Mouse (Mus musculus): Measurements from ENCODE around the gene Sh3gl1. TPM values are rescaled to one million over a fixed set of nuclear protein-coding genes. Genes with fewer than 3 reads are reported as not detected.

Sh3gl1 gene
- polyA plus RNA-seq, 1 experiment from 2014 or later = 48.0 TPM

DNA sequence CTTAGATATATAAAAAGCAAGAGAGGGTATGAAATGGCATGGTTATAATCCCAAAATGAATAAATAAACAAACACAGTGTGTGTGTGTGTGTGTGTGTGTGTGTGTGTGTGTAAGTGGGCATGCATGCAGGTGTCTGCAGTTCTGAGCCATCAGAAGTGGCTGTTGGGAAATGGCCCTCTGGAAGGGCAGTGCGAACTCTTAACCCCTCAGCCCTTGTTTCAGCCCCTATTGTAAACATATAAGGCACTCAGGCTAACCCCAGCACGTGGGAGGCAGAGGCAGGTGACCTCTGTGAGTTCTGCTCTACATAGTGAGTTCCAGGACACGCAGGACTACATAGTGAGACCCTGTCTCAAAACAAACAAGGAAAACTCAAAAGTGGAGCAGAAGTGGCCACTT is 59.1 kb downstream of the Sh3gl1 start:
- peak; percentile 52 for ATAC-seq (ENCODE audit: low read depth)
- Histone ChIP-seq H3K36me3 (no peaks in the 10 kb centered on the region), H3K27ac (no peak overlapping the region), H3K4me2 (no peak overlapping the region), H3K4me1 (replicated peaks) (peaks cover 7% of the 10 kb centered on the region; the same call in 1 of the 2 replicates), H3K9me3 (replicated peaks) (no peaks in the 10 kb centered on the region), H3K27me3 (peaks cover 27% of the 10 kb centered on the region), H3K4me3 (replicated peaks) (no peak overlapping the region), H3K9ac (no peak overlapping the region)
- WGBS (ENCODE audit: insufficient replicate concordance) = 44% methylated on average over 3 of the region's 3 CpGs
- DNase-seq = no peak

DNA sequence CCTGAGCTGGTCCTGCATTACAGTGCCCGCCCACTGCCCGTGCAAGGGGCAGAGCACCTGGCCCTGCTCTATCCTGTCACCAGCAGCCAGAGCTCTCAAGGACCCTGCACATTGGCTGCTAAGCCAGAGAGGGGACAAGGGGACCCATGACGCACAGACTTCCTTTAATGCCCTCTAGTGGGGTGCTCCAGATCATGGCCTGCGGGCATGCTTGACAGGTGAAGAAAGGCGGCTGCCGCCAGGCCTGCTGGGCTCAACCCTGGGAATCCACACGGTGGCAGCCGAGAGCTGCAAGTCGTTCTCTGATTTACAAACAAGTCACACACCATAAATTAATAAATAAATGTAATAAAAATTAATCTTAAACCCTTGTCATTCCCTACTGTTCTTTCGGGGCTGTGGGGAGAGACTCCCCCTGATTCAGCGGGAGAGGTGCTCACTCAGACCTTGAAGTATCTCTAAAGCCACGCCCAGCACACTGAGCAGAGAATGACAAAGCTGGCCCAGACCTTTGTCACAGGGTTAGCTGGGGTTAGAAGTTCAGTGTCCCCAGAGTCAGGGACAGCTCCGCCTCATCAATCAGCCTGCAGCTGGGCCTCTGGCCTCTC is 60.1 kb downstream of the Sh3gl1 start:
- Histone ChIP-seq H3K27ac (no peak overlapping the region), H3K9ac (no peak overlapping the region), H3K36me3 (no peaks in the 10 kb centered on the region), H3K9me3 (replicated peaks) (no peaks in the 10 kb centered on the region), H3K4me3 (replicated peaks) (no peak overlapping the region), H3K4me1 (replicated peaks) (peaks cover 9% of the 10 kb centered on the region), H3K27me3 (peaks cover 36% of the 10 kb centered on the region), H3K4me2 (no peak overlapping the region)
- ATAC-seq (ENCODE audit: low read depth) (peak; percentile 47), DNase-seq (peak; percentile 41)
- WGBS (ENCODE audit: insufficient replicate concordance) = 15% methylated on average over 13 of the region's 13 CpGs

DNA sequence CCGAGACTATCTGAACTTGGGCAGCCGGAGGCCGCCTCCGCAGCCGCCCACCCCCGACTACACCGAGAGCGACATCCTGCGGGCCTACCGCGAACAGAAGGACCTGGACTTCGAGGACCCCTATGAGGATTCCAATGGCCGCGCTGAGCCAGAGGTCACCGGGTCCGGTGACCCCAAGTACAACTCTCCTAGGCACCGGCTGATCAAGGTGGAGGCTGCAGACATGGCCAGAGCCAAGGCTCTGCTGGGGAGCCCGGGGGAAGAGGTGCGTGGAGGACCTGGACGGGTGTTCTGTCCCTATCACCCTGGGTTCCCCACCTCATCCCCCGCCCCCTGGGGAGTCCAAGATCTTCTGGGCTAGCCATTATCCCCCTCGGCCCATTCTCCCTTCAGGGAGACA is 65.0 kb downstream of the Sh3gl1 start:
- H3K4me3 ChIP-seq (replicated peaks) = no peak overlapping the region
- H3K9ac ChIP-seq = no peak overlapping the region
- H3K4me2 ChIP-seq = no peak overlapping the region
- DNase-seq (no peak), ATAC-seq (ENCODE audit: low read depth) (no peak)
- H3K27me3 ChIP-seq = peaks cover 62% of the 10 kb centered on the region
- WGBS (ENCODE audit: insufficient replicate concordance) = 33% methylated on average over 22 of the region's 22 CpGs
- no peaks in the 10 kb centered on the region for H3K9me3 ChIP-seq (replicated peaks)
- no peak overlapping the region for H3K27ac ChIP-seq
- H3K36me3 ChIP-seq = peaks cover 16% of the 10 kb centered on the region
- peaks cover 14% of the 10 kb centered on the region for H3K4me1 ChIP-seq (replicated peaks)

DNA sequence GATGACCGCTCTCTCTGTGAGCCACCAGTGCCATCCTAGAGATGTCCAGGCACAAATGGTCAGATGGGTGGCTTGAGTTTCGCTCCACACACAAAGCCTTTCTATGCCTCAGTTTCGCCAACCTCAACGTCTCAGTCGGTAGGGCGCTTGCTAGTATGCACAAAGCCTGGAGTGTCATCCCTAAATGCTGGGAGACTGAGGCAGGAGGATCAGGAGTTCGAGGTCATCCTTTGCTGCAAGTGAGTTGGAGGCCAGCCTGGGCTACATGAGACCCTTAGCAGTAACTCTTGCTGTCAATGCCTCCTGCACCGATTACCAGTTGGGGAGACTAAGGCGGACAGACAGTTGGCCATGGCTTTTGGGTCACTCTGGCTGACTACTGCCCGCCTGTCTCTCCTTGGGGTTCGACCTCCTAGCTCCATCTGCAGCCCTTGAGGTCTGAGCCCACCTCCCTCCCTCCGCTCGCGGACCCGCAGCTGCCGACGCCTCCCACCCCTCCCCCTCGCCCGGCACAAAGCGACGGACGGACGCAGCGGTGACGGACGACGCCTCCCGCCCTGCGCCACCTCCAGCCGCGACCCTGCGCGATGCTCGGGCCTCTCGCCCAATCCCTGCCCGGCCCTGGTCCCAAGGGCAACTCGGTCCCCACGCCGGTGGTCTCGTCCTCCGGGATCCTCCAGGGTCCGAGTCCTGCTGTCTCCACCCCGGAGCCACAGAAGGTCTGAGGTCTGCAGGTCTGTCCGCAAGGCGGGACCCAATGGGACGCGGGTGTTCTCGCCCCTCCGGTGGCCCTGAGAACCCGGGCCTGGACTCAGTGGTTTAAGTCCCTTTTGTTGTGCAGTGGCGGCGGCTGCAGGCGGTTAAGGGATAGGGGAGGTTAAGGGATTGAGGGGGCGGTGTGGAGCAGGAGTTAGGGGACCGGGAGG is 66.2 kb downstream of the Sh3gl1 start, which contains the start of gene Shd:
Shd (plus strand) TSS at position 502 of the 926 bp plus-strand sequence.
- DNase-seq = no peak
- Histone ChIP-seq H3K27me3 (peaks cover 62% of the 10 kb centered on the region), H3K4me1 (replicated peaks) (peaks cover 14% of the 10 kb centered on the region; the same call in 1 of the 2 replicates), H3K9ac (0 out of 2 replicates have a peak within 1 kb of the TSS, but pooled peaks have one; percentile 13), H3K4me2 (peak within 1 kb of the TSS; percentile 61), H3K4me3 (replicated peaks) (peak within 1 kb of the TSS; percentile 44), H3K27ac (no peak within 1 kb of the TSS), H3K36me3 (peaks cover 25% of the 10 kb centered on the region), H3K9me3 (replicated peaks) (no peaks in the 10 kb centered on the region)
- WGBS (ENCODE audit: insufficient replicate concordance) = 7% methylated on average over 55 of the region's 55 CpGs
- no peak for ATAC-seq (ENCODE audit: low read depth)

DNA sequence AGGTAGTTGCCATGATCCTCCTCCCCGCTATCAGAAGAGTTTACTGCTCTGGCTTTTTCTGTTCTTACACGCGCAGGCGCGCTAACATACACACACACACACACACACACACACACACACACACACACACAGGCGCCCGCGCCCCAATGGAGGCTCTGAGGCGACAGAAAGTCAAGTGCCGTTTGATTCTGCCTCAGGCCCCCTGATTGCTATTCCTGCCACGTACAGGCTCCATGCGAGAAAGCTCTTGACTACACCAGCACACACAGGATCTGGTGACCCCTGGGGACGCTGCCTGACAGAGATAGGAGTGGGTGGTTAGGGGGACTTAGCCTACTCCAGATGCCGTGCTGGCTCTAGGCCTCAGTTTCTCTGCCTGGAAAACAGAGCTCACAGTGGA is 66.9 kb downstream of the Sh3gl1 start:
- ATAC-seq (ENCODE audit: low read depth) (no peak), DNase-seq (no peak)
- Histone ChIP-seq H3K4me2 (no peak overlapping the region), H3K9ac (no peak overlapping the region), H3K27ac (no peak overlapping the region), H3K9me3 (replicated peaks) (no peaks in the 10 kb centered on the region), H3K4me1 (replicated peaks) (peaks cover 14% of the 10 kb centered on the region; the same call in 1 of the 2 replicates), H3K4me3 (replicated peaks) (no peak overlapping the region), H3K27me3 (peaks cover 62% of the 10 kb centered on the region), H3K36me3 (peaks cover 32% of the 10 kb centered on the region)
- WGBS (ENCODE audit: insufficient replicate concordance) = 51% methylated on average over 14 of the region's 14 CpGs

DNA sequence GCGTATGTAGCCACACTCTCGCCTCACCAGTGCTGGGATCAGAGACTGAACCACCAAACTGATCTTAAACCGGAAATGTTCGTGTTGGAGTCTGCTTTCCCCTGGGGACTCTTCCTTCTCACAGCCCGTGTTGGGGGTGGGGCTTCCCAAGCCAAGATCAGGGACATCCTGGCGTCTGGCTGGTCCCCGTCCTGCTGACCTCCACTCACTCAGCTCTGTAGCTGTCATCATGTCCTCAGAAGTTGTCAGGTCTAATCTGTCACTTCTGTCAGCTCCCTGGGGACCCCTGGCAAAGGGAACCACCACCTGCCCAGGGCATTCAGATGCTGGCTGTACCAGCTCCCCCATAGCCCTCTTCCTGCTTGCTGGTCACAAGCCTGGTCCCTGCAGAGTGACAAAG is 68.2 kb downstream of the Sh3gl1 start:
- ATAC-seq (ENCODE audit: low read depth) (no peak), DNase-seq (no peak)
- 61% methylated on average over 7 of the region's 7 CpGs for WGBS (ENCODE audit: insufficient replicate concordance)
- H3K27me3 ChIP-seq = peaks cover 50% of the 10 kb centered on the region
- no peak overlapping the region for H3K4me3 ChIP-seq (replicated peaks)
- H3K27ac ChIP-seq = no peak overlapping the region
- H3K4me1 ChIP-seq (replicated peaks) = peaks cover 15% of the 10 kb centered on the region; the same call in 1 of the 2 replicates
- peaks cover 42% of the 10 kb centered on the region for H3K36me3 ChIP-seq
- no peak overlapping the region for H3K9ac ChIP-seq
- no peaks in the 10 kb centered on the region for H3K9me3 ChIP-seq (replicated peaks)
- H3K4me2 ChIP-seq = no peak overlapping the region

DNA sequence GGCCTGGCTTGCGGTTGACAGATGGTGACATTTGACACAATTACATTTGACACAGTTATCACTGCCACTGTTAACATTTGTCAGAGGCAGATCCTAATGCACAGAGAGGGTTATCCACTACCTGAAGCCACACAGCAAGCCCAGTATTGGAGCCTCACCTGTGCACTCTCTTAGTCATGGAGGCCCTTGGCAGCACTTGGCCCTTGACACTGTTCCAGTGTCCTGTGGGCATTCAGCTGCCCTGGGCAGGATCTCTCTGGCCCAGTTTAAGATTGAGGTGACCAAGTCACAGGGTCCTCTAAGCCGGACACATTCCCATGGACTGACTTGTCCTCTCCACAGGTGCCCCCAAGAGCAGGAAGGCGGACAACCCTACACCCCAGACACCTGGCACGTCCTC is 69.2 kb downstream of the Sh3gl1 start:
- peaks cover 40% of the 10 kb centered on the region for H3K27me3 ChIP-seq
- H3K36me3 ChIP-seq = peaks cover 49% of the 10 kb centered on the region
- DNase-seq (no peak), ATAC-seq (ENCODE audit: low read depth) (no peak)
- H3K4me1 ChIP-seq (replicated peaks) = peaks cover 22% of the 10 kb centered on the region; the same call in 1 of the 2 replicates
- no peak overlapping the region for H3K4me3 ChIP-seq (replicated peaks)
- H3K9ac ChIP-seq = no peak overlapping the region
- H3K4me2 ChIP-seq = no peak overlapping the region
- H3K27ac ChIP-seq = no peak overlapping the region
- WGBS (ENCODE audit: insufficient replicate concordance) = 87% methylated on average over 4 of the region's 4 CpGs
- H3K9me3 ChIP-seq (replicated peaks) = no peaks in the 10 kb centered on the region

Other genes with a start within 250 kb of the Sh3gl1 start
- 2.1 and 3.1 TPM in 2 replicates for gene Zfp119a, start 157.7 kb downstream of the Sh3gl1 start, polyA plus RNA-seq (2015; fragmentation: Nextera tagmentation; extraction: Ambion mirVana)
- 6.5 and 7.7 TPM in 2 replicates for gene Zfp959, start 144.5 kb downstream of the Sh3gl1 start, polyA plus RNA-seq (2015; fragmentation: Nextera tagmentation; extraction: Ambion mirVana)
- 2.4 and 2.6 TPM in 2 replicates for gene Zfp119b, start 87.1 kb downstream of the Sh3gl1 start, polyA plus RNA-seq (2015; fragmentation: Nextera tagmentation; extraction: Ambion mirVana)
- gene Ebi3, start 84.0 kb downstream of the Sh3gl1 start, polyA plus RNA-seq (2015; fragmentation: Nextera tagmentation; extraction: Ambion mirVana) = 4.6 and 5.0 TPM in 2 replicates
- gene Yju2, start 77.5 kb downstream of the Sh3gl1 start, polyA plus RNA-seq (2015; fragmentation: Nextera tagmentation; extraction: Ambion mirVana) = 11.4 and 12.7 TPM in 2 replicates
- gene Shd, start 66.2 kb downstream of the Sh3gl1 start, polyA plus RNA-seq (2015; fragmentation: Nextera tagmentation; extraction: Ambion mirVana) = 0.22 and 0.34 TPM in 2 replicates
- gene Fsd1, start 50.1 kb downstream of the Sh3gl1 start, polyA plus RNA-seq (2015; fragmentation: Nextera tagmentation; extraction: Ambion mirVana) = 0.56 and 0.69 TPM in 2 replicates
- 1.5 and 1.8 TPM in 2 replicates for gene Stap2, start 31.1 kb downstream of the Sh3gl1 start, polyA plus RNA-seq (2015; fragmentation: Nextera tagmentation; extraction: Ambion mirVana)
- gene Mpnd, start 30.9 kb downstream of the Sh3gl1 start, polyA plus RNA-seq (2015; fragmentation: Nextera tagmentation; extraction: Ambion mirVana) = 13.5 and 14.5 TPM in 2 replicates
- 19.8 and 27.1 TPM in 2 replicates for gene Chaf1a, start 3.8 kb upstream of the Sh3gl1 start, polyA plus RNA-seq (2015; fragmentation: Nextera tagmentation; extraction: Ambion mirVana)
- 14.2 and 15.6 TPM in 2 replicates for gene Ubxn6, start 38.4 kb upstream of the Sh3gl1 start, polyA plus RNA-seq (2015; fragmentation: Nextera tagmentation; extraction: Ambion mirVana)
- 59.0 and 64.9 TPM in 2 replicates for gene Hdgfl2, start 43.0 kb upstream of the Sh3gl1 start, polyA plus RNA-seq (2015; fragmentation: Nextera tagmentation; extraction: Ambion mirVana)
- gene Plin4, start 73.2 kb upstream of the Sh3gl1 start, polyA plus RNA-seq (2015; fragmentation: Nextera tagmentation; extraction: Ambion mirVana) = not detected in 2 replicates
- 0.23 and 0.32 TPM in 2 replicates for gene Plin5, start 81.0 kb upstream of the Sh3gl1 start, polyA plus RNA-seq (2015; fragmentation: Nextera tagmentation; extraction: Ambion mirVana)
- 0.36 and 0.43 TPM in 2 replicates for gene Lrg1, start 85.4 kb upstream of the Sh3gl1 start, polyA plus RNA-seq (2015; fragmentation: Nextera tagmentation; extraction: Ambion mirVana)
- gene Sema6b, start 103.7 kb upstream of the Sh3gl1 start, polyA plus RNA-seq (2015; fragmentation: Nextera tagmentation; extraction: Ambion mirVana) = 0.51 and 0.55 TPM in 2 replicates
- 2.7 and 2.9 TPM in 2 replicates for gene Tnfaip8l1, start 125.8 kb upstream of the Sh3gl1 start, polyA plus RNA-seq (2015; fragmentation: Nextera tagmentation; extraction: Ambion mirVana)
- gene Mydgf, start 147.3 kb upstream of the Sh3gl1 start, polyA plus RNA-seq (2015; fragmentation: Nextera tagmentation; extraction: Ambion mirVana) = 59.2 and 66.7 TPM in 2 replicates
- 19.6 and 23.0 TPM in 2 replicates for gene Dpp9, start 182.3 kb upstream of the Sh3gl1 start, polyA plus RNA-seq (2015; fragmentation: Nextera tagmentation; extraction: Ambion mirVana)
- 6.1 and 7.1 TPM in 2 replicates for gene Fem1a, start 220.2 kb upstream of the Sh3gl1 start, polyA plus RNA-seq (2015; fragmentation: Nextera tagmentation; extraction: Ambion mirVana)
- gene Ticam1, start 240.2 kb upstream of the Sh3gl1 start, polyA plus RNA-seq (2015; fragmentation: Nextera tagmentation; extraction: Ambion mirVana) = 2.3 and 2.7 TPM in 2 replicates

All from liver, embryonic 13.5 days (tissue).